8 mouse cellular contexts compared by ENCODE assay signal in genomic region chrX:151520458-151521322, GRCm38 (mm10). TPM values are rescaled to one million over a fixed set of nuclear protein-coding genes. Genes with fewer than 3 reads are reported as not detected.
DNase-seq lines count a peak whose midpoint lies in the region; ATAC-seq lines count a peak whose summit lies in the region.

TSS of gene Phf8 (plus strand) at chrX:151520672.

- 17% methylated on average over 68 of the region's 68 CpGs for WGBS in heart, embryonic 10.5 days
- 19% methylated on average over 68 of the region's 68 CpGs for WGBS in kidney, embryonic 15.5 days

- H3K4me1 ChIP-seq in heart, embryonic 10.5 days, result no peaks in the 10 kb centered on the region
- H3K4me1 ChIP-seq in kidney, embryonic 15.5 days, result 0 out of 2 replicates have a peak, but pooled peaks cover 2% of the 10 kb centered on the region

- H3K9me3 ChIP-seq in heart, embryonic 10.5 days, result no peaks in the 10 kb centered on the region
- H3K9me3 ChIP-seq in kidney, embryonic 15.5 days (replicated peaks), result no peaks in the 10 kb centered on the region

- peak; percentile 96 to 97 for DNase-seq in B cell, adult 2 months
- DNase-seq in brain, adult 2 months (ENCODE audit: low read depth, low spot score), result peak; percentile 99
- peak; percentile 97 for DNase-seq in heart, embryonic 10.5 days (ENCODE audit: low spot score)
- peak; percentile 96 for DNase-seq in liver
- DNase-seq in spleen, postnatal 4 days (ENCODE audit: low spot score in 2 of 2), result peak; percentile 96

- H3K27me3 ChIP-seq in heart, embryonic 10.5 days (ENCODE audit: insufficient read depth, poor library complexity, severe bottlenecking), result peaks cover 5% of the 10 kb centered on the region; the same call in 1 of the 2 replicates
- H3K27me3 ChIP-seq in kidney, embryonic 15.5 days, result no peaks in the 10 kb centered on the region

- H3K9ac ChIP-seq in kidney, embryonic 15.5 days, result peak within 1 kb of the TSS; percentile 66

- H3K27ac ChIP-seq in heart, embryonic 10.5 days, result peak within 1 kb of the TSS; percentile 92
- peak within 1 kb of the TSS; percentile 99 for H3K27ac ChIP-seq in kidney, embryonic 15.5 days

- peak; percentile 85 for ATAC-seq in erythroblast, adult 5-6 weeks (replicated peaks; ENCODE audit: low FRiP score, poor library complexity, severe bottlenecking)
- peak; percentile 97 for ATAC-seq in kidney, embryonic 15.5 days (replicated peaks; ENCODE audit: low FRiP score)
- ATAC-seq in monocyte, adult 5-6 weeks (replicated peaks; ENCODE audit: insufficient number of reproducible peaks, low FRiP score, low TSS enrichment, poor library complexity, severe bottlenecking), result peak; percentile 96

- H3K36me3 ChIP-seq in heart, embryonic 10.5 days, result no peaks in the 10 kb centered on the region
- H3K36me3 ChIP-seq in kidney, embryonic 15.5 days, result no peaks in the 10 kb centered on the region

- peak within 1 kb of the TSS; percentile 64 for H3K4me2 ChIP-seq in kidney, embryonic 15.5 days

- H3K4me3 ChIP-seq in heart, embryonic 10.5 days, result peak within 1 kb of the TSS; percentile 64
- peak within 1 kb of the TSS; percentile 60 for H3K4me3 ChIP-seq in kidney, embryonic 15.5 days (replicated peaks)

RNA-seq across cellular contexts. Expression of gene Phf8, which starts in this region (rescaled TPM):
- total RNA-seq in erythroblast, adult 5-6 weeks (2015; ENCODE audit: low replicate concordance), result 77.7 and 84.7 TPM in 2 replicates
- 70.3 and 75.4 TPM in 2 replicates for total RNA-seq in erythroblast, adult 5-6 weeks (2017; ENCODE audit: low replicate concordance)
- polyA plus RNA-seq in heart, embryonic 10.5 days (2016; fragmentation: Nextera tagmentation; extraction: Ambion mirVana), result 13.9 and 16.5 TPM in 2 replicates
- polyA plus RNA-seq in kidney, embryonic 15.5 days (2015; fragmentation: Nextera tagmentation; extraction: Ambion mirVana), result 15.4 and 18.8 TPM in 2 replicates
- 28.9 to 57.7 TPM (median 43.1 TPM) in 3 replicates for total RNA-seq in monocyte, adult 5-6 weeks (2017)

Comparison
In these comparisons a context has a peak if more than half of its experiments do, and no peak if none do; other contexts are left out.
1. Peak in every context shown above with its lines: DNase-seq, ATAC-seq, H3K4me3 ChIP-seq and H3K27ac ChIP-seq.